Mouse (Mus musculus): Measurements from ENCODE around the gene Catsper3. TPM values are rescaled to one million over a fixed set of nuclear protein-coding genes. Genes with fewer than 3 reads are reported as not detected.

The Catsper3 gene
- not detected for polyA plus RNA-seq (2017; shearing (Covaris generic))

DNA sequence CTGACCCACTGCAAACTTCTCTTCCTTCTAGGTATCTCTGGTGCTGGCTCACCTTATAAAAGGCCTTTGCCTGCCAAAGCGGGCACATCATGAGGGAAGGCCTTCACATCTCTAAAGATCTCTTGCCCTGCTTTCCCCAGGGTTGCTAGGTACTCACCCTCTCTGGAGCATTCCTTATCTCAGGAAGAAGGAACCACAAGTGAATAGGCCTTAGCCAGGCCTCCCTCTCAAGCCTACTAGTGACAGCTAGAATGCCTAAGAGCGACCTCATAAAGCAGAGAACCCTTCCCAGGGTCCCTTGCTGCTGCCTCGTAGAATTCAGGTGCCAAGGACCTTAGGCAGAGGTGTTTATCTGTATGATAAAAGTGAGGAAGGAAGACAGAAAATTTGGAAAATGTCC lies at the start of gene Catsper3:
Gene Catsper3 (plus strand): TSS at position 301 of the 400 bp plus-strand sequence.
- ATAC-seq, result no peak

DNA sequence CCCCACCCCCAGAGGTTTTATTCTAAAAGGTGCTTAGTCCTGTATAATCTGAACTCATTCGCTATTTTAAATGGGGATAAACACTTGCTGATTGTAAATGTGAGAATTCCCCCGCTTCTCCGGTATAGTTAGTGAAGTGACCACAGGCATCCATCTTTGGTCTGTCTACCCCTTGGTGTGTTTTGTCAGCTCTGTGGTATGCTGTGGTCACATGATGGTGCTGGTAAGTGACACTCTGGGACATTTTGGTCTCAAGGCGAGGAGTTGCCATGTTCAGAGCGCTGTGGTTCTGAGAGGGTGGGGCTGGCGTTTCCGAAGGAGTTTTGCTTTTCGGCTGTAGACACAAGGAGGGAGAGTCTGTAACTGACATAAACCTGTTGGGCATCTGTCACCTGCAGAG lies 46.5 kb upstream of the Catsper3 start:
- no peak for ATAC-seq

DNA sequence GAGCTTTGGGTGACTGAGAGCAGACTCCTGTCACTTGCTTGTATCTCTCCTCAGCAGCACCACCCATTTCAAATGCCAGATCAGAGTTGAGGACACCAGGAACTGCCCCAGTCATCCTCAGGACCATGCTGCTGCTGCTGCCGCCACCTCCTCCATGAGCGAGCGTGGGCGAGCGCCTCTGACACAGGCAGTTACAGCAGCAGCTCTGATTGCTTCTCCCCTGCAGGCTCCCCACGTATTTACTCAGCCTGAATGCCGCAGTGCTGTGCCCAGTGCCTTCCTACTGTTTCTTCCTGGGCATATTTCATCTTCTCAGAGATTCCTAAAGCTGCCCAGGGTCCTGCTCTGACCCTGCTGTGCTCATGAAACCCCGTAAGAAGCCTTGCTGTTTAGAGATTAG lies 42.1 kb upstream of the Catsper3 start:
- ATAC-seq, result no peak

DNA sequence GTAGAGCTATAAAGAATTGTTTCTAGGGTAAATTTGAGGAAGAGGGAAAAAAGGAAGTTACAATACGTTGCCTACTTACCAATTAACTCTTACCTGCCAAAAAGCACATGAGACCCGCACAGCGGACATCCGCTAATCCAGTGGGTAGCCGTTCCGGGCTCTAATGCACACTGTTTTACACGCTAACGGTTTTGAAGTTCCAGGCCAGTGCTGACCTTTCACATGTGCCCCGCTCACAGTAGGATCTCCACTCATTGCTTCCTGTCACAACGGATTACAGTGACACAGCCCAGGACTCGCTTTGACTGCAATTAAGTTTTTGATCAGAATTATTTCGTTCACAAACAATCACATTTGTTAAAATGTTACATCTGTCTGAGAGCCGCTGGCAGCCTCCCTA lies 30.0 kb upstream of the Catsper3 start:
- ATAC-seq, result no peak

DNA sequence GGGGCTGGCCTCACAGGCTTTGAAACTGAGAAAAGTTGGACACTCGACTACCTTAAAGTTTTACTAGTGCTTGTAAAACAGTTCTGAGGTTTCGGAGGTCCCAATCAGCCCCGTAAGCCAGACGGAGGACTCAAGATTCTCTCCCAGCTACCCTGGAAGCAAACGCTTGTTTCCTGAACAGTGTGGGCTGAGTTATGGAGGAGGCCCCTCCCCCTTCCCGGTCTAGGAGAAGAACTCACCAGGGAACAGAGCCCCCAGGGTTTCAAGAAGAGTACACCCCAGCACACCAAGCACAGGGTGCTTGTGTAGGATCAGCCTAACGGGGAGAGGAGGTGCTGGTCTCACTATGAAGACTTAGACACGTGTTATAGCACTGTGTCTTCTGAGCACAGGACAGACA lies 27.6 kb upstream of the Catsper3 start:
- ATAC-seq, result no peak

DNA sequence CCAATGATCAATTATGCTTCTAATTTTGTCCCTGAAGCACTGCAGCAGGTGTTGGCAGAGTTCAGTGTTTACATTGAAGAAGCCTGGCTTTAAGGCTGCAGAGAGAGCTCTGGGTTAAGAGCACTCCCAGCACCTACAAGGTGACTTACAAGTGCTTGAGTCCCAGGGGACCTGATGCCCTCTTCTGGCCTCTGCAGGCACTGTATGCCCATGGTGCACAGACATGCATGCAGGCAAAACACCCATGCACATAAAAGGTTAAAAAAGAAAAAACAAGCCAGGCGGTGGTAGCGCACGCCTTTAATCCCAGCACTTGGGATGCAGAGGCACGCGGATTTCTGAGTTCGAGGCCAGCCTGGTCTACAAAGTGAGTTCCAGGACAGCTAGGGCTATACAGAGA lies 26.7 kb upstream of the Catsper3 start:
- no peak for ATAC-seq

DNA sequence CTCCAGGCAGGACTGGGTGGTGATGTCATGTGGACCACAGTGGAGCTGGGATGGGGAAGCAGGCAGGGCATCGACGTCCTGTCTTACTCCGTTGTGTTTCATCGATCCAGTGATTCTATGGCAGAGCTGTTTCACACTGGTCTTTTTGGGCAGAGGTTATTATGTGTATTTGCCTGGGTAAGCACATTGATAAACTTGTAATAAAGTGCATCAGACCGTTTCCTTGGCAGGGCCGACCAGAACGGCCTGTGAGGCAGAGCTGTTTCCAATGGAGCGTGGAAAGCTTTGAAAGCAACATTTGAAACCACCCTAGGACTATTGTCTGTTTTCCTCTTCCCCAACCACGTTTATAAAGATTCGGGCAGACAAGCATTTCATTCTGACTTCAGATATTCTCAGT lies 23.8 kb upstream of the Catsper3 start:
- ATAC-seq, result no peak

DNA sequence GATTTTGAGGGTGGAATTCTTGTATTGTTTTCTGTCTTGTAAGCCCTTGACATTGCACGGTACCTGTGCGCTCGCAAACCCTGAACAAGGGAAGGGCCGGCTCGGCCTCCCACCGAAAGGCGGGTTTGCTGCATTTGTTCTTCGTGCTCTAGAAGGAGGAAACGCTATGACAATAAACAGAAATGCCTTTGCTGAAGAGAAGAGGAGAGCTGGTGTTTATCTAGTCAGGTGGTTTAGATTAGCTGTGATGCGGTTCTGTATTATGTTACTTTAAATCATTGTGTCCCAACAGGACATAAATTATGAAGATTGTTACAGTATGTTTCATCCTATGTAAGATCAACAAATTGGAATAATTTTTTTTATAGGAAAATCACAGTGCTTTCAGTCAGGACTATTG lies 22.9 kb upstream of the Catsper3 start:
- ATAC-seq, result no peak

DNA sequence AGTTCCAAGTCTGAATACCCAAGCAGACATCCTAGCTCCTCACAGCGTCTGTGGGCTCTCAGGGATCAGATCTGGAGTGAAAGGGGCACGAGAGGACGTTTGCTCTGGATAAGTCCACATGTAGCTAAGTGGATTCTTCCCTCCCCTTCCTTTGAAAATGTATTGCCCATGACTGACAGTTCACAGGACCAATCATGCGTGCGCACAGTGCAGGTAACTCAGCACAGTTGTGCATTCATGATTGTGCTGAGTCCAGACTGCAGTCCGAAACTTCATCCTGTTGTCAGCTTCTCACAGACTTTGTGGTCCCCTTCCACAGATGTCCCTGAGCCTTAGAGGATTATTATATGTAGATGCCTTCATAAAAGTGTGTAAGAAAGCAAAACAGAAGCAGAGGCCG lies 10.0 kb upstream of the Catsper3 start:
- ATAC-seq, result no peak

DNA sequence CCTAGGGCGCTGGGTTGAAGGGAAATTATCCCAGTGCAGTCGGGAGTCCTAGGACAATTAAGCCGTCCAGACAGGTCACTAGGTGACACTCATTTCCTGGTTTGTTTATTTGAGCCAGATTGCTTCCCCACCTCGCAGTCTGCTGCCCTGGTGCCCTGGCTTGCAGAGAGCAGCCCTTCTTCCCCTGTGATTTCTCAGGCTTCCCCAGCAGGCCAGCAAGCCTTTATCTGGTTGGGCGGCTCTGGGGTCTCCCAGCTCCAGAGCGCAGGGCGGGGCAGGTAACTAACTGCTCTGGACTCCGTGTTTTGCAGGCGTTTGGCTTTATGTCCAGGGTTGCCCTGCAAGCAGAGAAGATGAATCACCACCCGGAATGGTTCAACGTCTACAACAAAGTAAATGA lies 9.3 kb upstream of the Catsper3 start:
- no peak for ATAC-seq

DNA sequence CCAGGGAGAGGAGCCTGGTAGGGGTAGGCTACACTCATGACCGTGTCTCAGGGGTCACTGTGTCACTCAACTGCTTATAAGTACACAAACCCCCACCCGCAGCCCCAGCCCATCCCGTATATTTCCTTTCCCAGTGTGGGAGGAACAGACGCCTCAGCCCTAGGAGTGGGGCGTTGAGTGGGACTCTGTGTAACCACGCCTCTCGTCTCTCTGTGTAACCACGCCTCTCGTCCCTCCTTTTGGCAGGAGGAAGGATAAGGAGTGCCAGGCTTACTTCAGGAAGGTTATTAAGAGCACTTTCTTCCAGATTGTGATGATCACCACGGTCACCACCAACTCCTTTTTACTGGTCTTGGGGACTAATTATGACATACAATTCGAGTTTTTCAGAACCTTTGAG lies 1.8 kb downstream of the Catsper3 start:
- ATAC-seq, result no peak

DNA sequence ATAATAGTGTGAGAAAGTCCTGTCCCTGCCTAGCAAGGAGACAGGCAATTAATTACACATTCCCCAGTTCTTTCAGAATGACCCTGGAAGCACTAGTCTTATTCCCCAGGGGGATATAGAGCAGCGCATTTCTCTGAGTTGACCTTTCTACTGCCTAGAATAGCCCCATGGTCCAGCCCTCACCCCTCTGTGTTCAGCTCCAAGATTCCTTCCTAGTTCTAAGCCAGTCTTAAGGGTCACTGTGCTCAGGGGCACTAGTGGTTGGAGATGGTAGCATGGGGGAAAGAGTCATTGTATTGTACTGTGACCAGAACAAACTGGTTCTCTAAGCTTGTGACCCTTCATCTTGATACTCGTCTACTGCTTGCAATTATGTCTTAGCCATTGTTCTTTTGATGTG lies 16.9 kb downstream of the Catsper3 start:
- no peak for ATAC-seq

DNA sequence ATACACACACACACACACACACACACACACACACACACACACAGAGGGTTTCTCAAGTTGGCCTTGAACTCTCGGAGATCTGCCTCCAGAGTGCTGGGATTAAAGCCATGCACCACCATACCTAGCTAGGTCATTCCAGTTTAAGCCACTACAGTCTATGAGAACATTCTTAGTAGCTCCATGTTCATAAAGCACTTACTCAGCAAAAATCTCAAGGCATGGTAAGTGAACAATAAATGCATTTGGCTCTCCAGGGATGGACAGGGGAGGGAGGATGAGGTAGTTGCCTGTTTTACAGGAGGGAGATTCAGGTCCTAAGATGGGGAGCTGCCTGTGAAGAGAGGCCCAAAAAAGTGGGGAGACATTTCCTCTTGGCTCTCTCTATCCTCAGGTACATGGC lies 19.6 kb downstream of the Catsper3 start:
- ATAC-seq, result no peak

DNA sequence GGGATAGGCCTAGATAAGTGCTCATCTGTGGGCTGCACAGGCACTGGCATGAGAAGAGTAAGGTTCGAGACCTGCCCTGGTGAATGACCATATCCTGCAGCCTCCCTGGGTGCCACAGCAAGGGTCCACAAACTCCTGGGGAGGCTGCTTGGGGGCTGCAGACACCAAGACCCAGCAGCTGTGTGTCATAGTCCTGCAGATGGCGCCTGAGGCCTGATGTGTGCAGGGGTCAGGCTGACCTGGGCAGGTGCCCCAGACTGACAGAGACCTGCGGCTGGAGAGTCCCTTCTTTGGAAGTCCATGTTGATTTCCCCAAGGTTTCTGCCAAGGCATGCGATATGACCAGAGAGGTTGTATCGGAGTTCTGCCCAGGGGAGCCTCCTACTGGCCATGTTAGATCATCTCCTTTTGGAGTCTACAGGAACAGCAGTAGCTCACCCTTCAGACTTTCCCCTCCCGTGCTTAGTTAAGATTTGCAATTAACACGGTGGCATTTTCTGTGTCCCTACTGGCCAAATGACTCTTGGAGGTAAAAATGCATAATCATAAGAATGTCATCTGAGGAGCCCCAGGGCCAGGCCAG lies 24.8 kb downstream of the Catsper3 start:
- no peak for ATAC-seq

DNA sequence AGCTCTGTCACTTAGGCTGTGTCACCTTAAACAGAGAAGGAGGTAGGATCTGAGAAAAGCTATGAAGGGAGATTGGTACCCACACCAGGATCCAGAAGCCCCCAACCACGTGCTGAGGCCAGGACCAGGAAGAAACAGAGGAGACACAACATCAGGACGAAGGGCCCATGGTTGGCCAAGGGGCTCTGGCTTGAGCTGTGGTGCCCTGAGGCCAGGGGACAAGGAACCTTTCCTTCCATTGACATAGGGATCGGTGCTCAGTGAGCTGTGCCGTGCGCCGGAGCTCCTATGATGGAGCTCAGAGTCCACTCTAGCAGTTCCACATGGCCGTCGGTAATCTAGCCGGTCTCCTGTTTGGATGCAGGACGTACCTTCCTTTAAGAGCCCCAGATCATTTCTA lies 25.3 kb downstream of the Catsper3 start:
- ATAC-seq, result no peak

DNA sequence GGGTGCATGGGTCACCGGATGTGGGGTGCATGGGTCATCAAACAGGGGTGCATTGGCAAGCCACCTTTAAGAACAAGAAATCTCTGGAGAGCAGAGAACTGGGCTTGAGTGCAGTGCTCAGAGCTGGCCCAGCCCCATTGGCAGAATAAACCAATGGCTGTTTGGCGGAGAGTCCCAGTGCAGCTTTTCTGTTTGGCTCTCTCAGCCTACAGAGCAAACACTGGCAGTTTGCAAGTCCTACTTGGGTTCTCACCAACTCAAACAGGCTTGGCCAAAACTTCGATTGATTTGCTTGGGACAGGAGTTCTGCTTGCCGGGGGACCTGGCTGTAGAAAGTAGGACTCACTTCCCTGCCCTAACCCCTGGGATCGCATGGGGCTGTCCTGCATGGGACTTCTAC lies 26.6 kb downstream of the Catsper3 start:
- ATAC-seq, result no peak

DNA sequence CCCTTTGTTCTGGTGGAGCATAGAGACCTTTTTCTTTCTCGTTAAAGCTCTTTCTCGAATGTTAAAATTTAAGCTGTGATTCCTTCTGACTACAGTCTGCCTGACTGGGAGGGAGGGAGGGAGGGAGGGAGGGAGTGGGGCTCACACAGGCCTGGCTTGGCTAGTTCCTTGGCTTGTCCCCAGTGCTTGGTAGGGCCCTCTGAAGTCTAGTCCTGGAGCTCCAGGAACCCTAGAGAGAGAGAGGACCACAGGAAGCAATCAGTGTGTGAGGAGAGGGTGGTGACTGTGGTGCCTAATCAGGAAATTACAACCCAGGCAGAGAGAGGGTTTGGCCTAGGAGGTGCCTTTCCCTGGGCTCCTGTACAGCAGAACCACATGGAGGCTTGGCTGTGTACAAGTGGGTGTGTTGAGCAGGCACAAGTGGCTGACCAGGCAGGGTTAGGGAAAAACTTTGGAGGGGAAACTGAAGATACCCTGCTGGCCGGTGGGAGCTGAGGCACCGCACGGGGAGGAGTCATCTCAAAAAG lies 29.2 kb downstream of the Catsper3 start:
- no peak for ATAC-seq

DNA sequence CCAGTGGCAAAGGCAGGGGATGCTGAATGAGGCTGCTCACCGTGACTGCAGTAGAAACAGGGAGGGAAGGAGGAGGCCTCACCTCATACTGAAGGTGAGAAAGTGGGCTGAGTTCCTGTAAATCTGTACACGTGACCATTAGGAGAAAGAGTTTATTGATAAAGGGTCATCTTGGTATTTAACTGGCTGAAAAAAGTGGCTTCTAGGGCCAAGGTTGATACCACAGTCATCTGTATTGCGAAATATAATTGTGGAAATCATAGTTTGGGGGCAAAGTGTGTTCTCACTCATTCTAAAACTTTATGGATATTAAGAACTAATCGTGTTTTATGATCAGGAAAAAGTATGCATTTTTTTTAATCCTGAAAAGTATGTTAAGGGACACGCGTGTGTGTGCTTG lies 30.5 kb downstream of the Catsper3 start:
- ATAC-seq, result no peak

DNA sequence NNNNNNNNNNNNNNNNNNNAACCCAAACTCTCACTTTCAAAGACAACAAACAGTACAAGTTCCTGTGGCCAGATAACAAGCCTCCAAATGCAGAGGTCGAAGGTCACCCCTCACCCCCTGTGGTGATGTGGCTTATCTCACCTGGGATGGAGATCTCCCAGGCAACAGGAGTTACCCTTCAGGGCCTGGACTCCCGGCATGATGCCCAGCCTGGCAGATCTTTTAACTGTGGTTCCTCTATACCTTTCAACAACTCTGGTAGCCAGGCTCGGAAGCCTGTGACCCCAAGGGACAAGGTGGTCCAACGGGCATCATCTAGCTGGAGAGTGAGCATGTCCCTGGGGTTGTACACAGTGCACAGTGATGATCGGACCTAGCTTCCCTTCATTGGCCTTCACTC lies 38.1 kb downstream of the Catsper3 start:
- ATAC-seq, result no peak

DNA sequence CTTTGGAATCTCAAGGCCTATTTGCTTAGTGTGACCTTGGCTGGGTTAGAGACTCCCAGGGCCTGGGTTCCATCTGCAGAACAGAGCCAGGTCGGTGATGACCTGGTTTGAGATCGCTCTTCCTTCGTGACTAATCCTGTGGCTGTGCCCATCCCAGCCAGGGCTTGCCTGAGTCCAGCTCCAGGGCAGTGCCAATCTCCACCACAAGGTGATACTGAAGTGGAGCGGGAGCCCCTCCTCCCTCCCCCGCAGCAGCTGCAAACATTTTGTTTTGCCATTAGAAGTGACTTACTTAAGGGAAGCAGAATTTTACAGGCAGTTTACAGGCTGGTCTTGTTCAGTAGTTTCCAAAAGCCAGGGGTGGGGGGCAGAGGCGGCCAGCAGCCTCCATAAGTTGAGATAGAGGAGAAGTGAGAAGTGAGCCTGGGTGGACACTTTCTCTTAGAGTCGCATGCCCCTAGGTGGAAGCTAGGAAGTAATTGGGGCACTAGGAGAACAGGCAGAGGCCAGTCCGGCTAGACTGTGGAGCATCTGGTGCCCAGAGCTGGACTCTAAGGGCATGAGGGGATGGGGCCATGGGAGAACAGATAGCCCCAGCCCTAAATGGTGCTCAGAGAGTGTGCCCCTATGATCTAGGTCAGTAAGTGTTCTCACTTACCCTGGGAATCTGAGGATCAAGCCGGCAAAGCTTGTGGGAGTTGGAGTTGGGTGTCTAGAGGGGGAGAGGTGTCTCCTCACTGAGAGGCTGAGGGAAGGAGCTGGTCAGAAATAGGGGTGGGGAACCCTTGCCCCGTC lies 40.0 kb downstream of the Catsper3 start:
- ATAC-seq, result no peak

DNA sequence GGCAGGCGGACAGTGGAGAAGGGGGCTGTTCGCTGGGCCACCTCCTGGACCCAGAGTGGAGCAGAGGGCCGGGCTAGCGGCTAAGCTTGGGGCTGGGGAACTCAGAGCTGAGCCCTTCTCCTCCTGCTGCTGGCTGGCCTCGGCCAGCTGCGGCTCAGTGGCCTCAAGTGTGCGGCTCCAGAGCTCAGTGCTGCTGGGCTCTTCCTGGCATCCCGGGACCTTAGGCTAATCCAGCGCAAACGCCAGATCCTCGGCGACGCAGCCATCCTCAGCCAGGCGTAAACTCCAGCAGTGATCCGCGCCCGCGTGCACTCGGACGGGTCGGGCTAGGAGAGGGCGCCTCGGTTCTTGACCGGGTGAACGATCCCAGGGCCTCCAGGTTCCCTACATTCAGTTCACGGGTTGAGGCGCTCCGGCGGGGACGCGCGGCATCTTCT lies 40.9 kb downstream of the Catsper3 start:
- no peak for ATAC-seq

DNA sequence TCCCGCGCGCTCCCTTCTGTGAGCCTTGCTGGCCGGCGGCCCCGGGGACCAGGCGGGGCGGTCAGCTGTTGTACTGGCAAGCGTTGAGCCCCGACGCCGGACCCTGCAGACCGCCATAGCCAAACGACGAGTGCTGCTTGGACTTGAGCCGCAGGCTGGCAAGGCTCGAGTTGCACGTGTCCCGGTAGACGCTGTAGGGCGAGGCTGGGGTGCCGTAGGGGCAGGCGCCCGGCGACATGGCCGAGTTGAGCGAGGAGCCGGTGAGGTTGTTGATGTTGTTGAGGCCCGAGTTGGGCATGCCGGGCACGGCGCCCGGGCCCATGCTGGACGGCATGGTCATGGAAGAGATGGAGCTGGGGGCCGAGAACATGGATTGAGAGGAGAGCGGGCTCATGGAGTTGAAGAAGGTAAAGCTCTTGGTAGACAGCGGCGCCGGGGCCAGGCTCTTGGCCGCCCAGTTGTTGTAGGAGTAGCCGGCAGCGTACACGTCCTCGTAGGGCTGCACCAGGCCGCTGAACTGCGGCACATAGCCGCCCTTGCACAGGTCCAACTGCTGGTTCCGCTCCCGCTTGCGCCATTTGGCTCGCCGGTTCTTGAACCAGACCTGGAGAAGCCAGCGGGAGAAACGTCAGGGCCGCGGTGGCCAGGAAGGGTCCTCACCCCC lies 41.8 kb downstream of the Catsper3 start:
- ATAC-seq, result no peak

DNA sequence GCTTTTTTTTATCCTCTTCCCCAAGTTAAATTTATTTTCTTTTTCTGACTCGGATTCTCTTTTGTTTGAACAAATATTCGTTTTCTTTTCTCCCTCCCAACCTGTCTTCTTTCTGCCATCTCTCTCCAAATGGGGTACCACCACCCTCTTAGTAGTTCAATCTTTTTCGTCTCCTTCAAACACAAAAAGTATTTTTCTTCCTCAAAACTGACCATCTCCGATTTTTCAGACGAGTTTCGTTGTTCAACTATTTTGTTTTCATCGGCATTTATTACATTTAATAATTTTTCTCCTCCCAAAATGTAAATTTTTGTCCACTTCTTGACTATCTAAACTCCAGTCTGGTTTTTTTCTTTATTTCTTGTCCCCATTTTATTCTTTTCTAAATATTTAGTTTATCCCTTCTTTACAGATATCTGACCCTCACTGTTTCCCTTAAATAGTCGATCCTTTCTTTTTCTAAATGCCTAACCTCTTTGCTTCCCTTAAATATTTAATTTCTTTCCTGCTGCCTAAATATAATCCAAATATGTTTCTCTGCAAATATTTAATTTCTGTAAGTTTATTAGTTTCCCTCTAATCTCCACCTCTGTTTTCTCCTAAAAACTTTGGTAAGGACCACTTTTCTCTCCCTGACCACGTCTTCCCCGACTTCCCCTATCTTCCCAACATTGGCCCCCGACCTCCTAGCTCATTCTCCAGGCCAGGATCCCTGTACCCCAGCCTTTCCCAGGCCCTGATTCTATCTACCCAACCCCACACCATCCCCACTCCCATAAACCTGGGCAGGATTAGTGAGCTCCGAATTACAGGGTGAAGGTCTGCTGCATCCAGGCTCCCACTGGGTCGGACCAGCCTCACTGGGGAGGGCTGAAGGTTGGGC lies 42.7 kb downstream of the Catsper3 start:
- no peak for ATAC-seq
